Mouse (Mus musculus): ENCODE measurements at regions not wholly inside any gene's neighbourhood (a gene's known extent, or its start where the extent isn't known, plus 50 kb on each side); places are given as distances from the start of the nearest gene placed in this dataset.

GRCm38 (mm10) chr7:36829710-36830109 is 131.8 kb downstream of the Tshz3 start:
- no peak for DNase-seq

GRCm38 (mm10) chr7:36830155-36830554 is 132.2 kb downstream of the Tshz3 start:
- no peak for DNase-seq

GRCm38 (mm10) chr7:36848279-36848678 is 150.4 kb downstream of the Tshz3 start:
- no peak for DNase-seq

- peak; percentile 15 for DNase-seq
Measured at GRCm38 (mm10) chr7:36851275-36851889, 153.5 kb downstream of the Tshz3 start.

GRCm38 (mm10) chr7:36854308-36854707 is 156.4 kb downstream of the Tshz3 start:
- DNase-seq, result no peak

- DNase-seq, result no peak
Measured at GRCm38 (mm10) chr7:36859428-36859827, 161.5 kb downstream of the Tshz3 start.

- no peak for DNase-seq
Measured at GRCm38 (mm10) chr7:36862481-36862880, 164.6 kb downstream of the Tshz3 start.

GRCm38 (mm10) chr7:36863745-36864144 is 165.8 kb downstream of the Tshz3 start:
- no peak for DNase-seq

GRCm38 (mm10) chr7:36864675-36865074 is 166.8 kb downstream of the Tshz3 start:
- no peak for DNase-seq

GRCm38 (mm10) chr7:36866602-36867001 is 168.7 kb downstream of the Tshz3 start:
- DNase-seq, result no peak

GRCm38 (mm10) chr7:36874004-36874403 is 176.1 kb downstream of the Tshz3 start:
- DNase-seq, result no peak

GRCm38 (mm10) chr7:36877686-36878085 is 179.8 kb downstream of the Tshz3 start:
- no peak for DNase-seq

- no peak for DNase-seq
Measured at GRCm38 (mm10) chr7:36892776-36893500, 195.0 kb downstream of the Tshz3 start.

GRCm38 (mm10) chr7:36896339-36896738 is 198.4 kb downstream of the Tshz3 start:
- DNase-seq, result peak; percentile 14

- DNase-seq, result no peak
Measured at GRCm38 (mm10) chr7:36901537-36901936, 203.6 kb downstream of the Tshz3 start.

GRCm38 (mm10) chr7:36913304-36913703 is 215.4 kb downstream of the Tshz3 start:
- DNase-seq, result no peak

GRCm38 (mm10) chr7:36914261-36914660 is 216.3 kb downstream of the Tshz3 start:
- no peak for DNase-seq

GRCm38 (mm10) chr7:36915171-36915570 is 217.3 kb downstream of the Tshz3 start:
- no peak for DNase-seq

- no peak for DNase-seq
Measured at GRCm38 (mm10) chr7:36917011-36917410, 219.1 kb downstream of the Tshz3 start.

GRCm38 (mm10) chr7:36919413-36919812 is 221.5 kb downstream of the Tshz3 start:
- no peak for DNase-seq

GRCm38 (mm10) chr7:36921003-36921402 is 223.1 kb downstream of the Tshz3 start:
- peak; percentile 53 for DNase-seq

GRCm38 (mm10) chr7:36933490-36933889 is 235.6 kb downstream of the Tshz3 start:
- DNase-seq, result no peak

- no peak for DNase-seq
Measured at GRCm38 (mm10) chr7:36934792-36935555, 237.1 kb downstream of the Tshz3 start.

GRCm38 (mm10) chr7:36940611-36941010 is 242.7 kb downstream of the Tshz3 start:
- DNase-seq, result peak; percentile 26

All from kidney, postnatal 10 days (tissue).